Mouse (Mus musculus) kidney, postnatal 25 days (tissue): ENCODE results near the gene Ambra1.

ENCODE experiments used
- DNase-seq, 2 experiments: peaks; one replicate each; pipeline ENCODE4 v3.0.0; 2021; ENCODE audit warnings: mixed read lengths in 2 of 2

The Ambra1 gene

GRCm38 (mm10) chr2:91944170-91944950 is 214.4 kb downstream of the Ambra1 start:
- peak; percentile 80 to 81 for DNase-seq

GRCm38 (mm10) chr2:91945483-91945882 is 215.5 kb downstream of the Ambra1 start, which contains the start of gene Gm9821:
Gene Gm9821 (plus strand): TSS chr2:91945703.
- no peak for DNase-seq

- DNase-seq = peak in 1 of 2 experiments; percentile 57
Measured at GRCm38 (mm10) chr2:91946836-91947235, 216.9 kb downstream of the Ambra1 start.

- no peak for DNase-seq
Measured at GRCm38 (mm10) chr2:91947397-91948150, 217.6 kb downstream of the Ambra1 start.

GRCm38 (mm10) chr2:91948151-91948509 is 218.2 kb downstream of the Ambra1 start:
- DNase-seq = peak; percentile 54 to 70

GRCm38 (mm10) chr2:91948792-91949241 is 218.9 kb downstream of the Ambra1 start:
- peak; percentile 28 to 41 for DNase-seq

- DNase-seq = peak; percentile 88 to 92
Measured at GRCm38 (mm10) chr2:91949411-91950274, 219.7 kb downstream of the Ambra1 start.

GRCm38 (mm10) chr2:91950275-91951085 is 220.5 kb downstream of the Ambra1 start:
- peak; percentile 49 to 75 for DNase-seq

GRCm38 (mm10) chr2:91953825-91954224 is 223.9 kb downstream of the Ambra1 start:
- DNase-seq = peak; percentile 88 to 92

- DNase-seq = no peak
Measured at GRCm38 (mm10) chr2:91955121-91955591, 225.2 kb downstream of the Ambra1 start.

- no peak for DNase-seq
Measured at GRCm38 (mm10) chr2:91955875-91956274, 225.9 kb downstream of the Ambra1 start.

GRCm38 (mm10) chr2:91957096-91957495 is 227.2 kb downstream of the Ambra1 start:
- peak in 1 of 2 experiments; percentile 53 for DNase-seq

- DNase-seq = no peak
Measured at GRCm38 (mm10) chr2:91958049-91958448, 228.1 kb downstream of the Ambra1 start.

GRCm38 (mm10) chr2:91958701-91959457 is 228.9 kb downstream of the Ambra1 start:
- DNase-seq = peak; percentile 68 to 73

- peak; percentile 50 to 70 for DNase-seq
Measured at GRCm38 (mm10) chr2:91959544-91960410, 229.8 kb downstream of the Ambra1 start.

- no peak for DNase-seq
Measured at GRCm38 (mm10) chr2:91960459-91960858, 230.5 kb downstream of the Ambra1 start.

GRCm38 (mm10) chr2:91961901-91962761 is 232.2 kb downstream of the Ambra1 start:
- DNase-seq = peak; percentile 51 to 83

- DNase-seq = peak; percentile 36 to 70
Measured at GRCm38 (mm10) chr2:91962864-91963401, 233.0 kb downstream of the Ambra1 start.
